ENCODE assay signal across 11 mouse cellular contexts in the genomic region with DNA sequence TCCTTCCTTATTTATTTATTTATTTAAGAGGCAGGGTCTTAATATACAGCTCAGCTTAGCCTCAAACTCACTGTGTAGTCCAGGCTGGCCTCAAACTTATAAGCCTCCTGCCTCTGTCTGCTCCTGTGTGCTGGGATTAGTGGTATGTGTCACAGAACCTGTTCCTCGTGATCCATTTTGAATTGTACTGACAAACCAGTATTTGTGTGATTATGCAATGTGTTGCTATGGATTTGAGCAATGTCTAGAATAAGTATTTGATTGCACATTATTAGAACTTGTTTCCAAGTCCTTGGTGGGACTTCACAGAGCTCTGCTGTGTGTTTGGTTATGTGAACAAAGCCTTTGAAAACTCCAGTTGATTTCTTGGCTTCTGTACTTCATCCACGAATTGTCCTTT.
"Had no signal": no experiment of that assay in that cellular context is flagged by ENCODE, and none has a peak within 500 bp of the region (broad histone marks: within the 10 kb centered on the region; RNA-seq: fewer than 3 reads in every experiment).

No protein-coding gene starts in this region.

- DNase-seq: gastrocnemius, postnatal 14 days; gastrocnemius, postnatal 36 days; heart, adult 18-20 months; heart, postnatal 10 days; heart, postnatal 4 days; kidney, adult 18-20 months; kidney, adult 8-10 months; kidney, postnatal 10 days; kidney, postnatal 25 days; kidney, postnatal 4 days; liver had no signal
